Mouse (Mus musculus) ES-Bruce4 (cell line): Measurements from ENCODE around the gene 1700025C18Rik. TPM values are rescaled to one million over a fixed set of nuclear protein-coding genes. Genes with fewer than 3 reads are reported as not detected.

ENCODE experiments used
- H3K27ac ChIP-seq: 2 replicates; pipeline ENCODE4 v1.5.1; 2012; ENCODE audit warnings: low read length, inconsistent platforms; ENCODE audit not compliant: insufficient read depth
- H3K27me3 ChIP-seq: 2 replicates; pipeline ENCODE4 v1.6.1; 2012; ENCODE audit warnings: mild to moderate bottlenecking, low read length, inconsistent platforms; ENCODE audit not compliant: control insufficient read depth, poor library complexity, insufficient read depth, severe bottlenecking
- H3K36me3 ChIP-seq: 2 replicates; pipeline ENCODE4 v1.6.1; 2012; ENCODE audit warnings: inconsistent platforms, mild to moderate bottlenecking, low read length, moderate library complexity; ENCODE audit not compliant: control insufficient read depth, poor library complexity, insufficient read depth, severe bottlenecking
- H3K4me1 ChIP-seq: one replicate; pipeline ENCODE4 v1.8.1; 2011; ENCODE audit warnings: low read length; ENCODE audit not compliant: control insufficient read depth, insufficient read depth
- H3K4me3 ChIP-seq: 2 replicates; pipeline ENCODE4 v1.5.1; 2011; ENCODE audit warnings: low read depth, mild to moderate bottlenecking, low read length
- H3K9ac ChIP-seq: 2 replicates; pipeline ENCODE4 v1.6.1; 2012; ENCODE audit warnings: low read depth, mild to moderate bottlenecking, inconsistent platforms; ENCODE audit not compliant: poor library complexity, severe bottlenecking
- H3K9me3 ChIP-seq: replicated peaks from 2 replicates; pipeline ENCODE4 v1.6.1; 2012; ENCODE audit warnings: mild to moderate bottlenecking, low read length, inconsistent platforms; ENCODE audit not compliant: control insufficient read depth, poor library complexity, insufficient read depth, severe bottlenecking
- CTCF ChIP-seq: IDR thresholded peaks from one replicate; pipeline ENCODE4 v1.8.1; 2011; ENCODE audit warnings: low read depth, low read length
- EP300 ChIP-seq: IDR thresholded peaks from 2 replicates; pipeline ENCODE4 v1.6.1; 2011; ENCODE audit warnings: low read depth, low read length; ENCODE audit not compliant: insufficient read depth
- POLR2A ChIP-seq: IDR thresholded peaks from one replicate; pipeline ENCODE4 v1.8.1; 2011; ENCODE audit warnings: low read length; ENCODE audit not compliant: insufficient read depth
- polyA plus RNA-seq: library from polyadenylated mRNA; stranded (reverse); fragments of >200 nt; gene quantifications from 2 replicates; pipeline ENCODE4 v1.2.4, GENCODE M21; 2011; ENCODE audit warnings: low read depth; ENCODE audit not compliant: missing spikeins, insufficient read depth, insufficient read length

The 1700025C18Rik gene
- polyA plus RNA-seq, 1 experiment: not detected

DNA sequence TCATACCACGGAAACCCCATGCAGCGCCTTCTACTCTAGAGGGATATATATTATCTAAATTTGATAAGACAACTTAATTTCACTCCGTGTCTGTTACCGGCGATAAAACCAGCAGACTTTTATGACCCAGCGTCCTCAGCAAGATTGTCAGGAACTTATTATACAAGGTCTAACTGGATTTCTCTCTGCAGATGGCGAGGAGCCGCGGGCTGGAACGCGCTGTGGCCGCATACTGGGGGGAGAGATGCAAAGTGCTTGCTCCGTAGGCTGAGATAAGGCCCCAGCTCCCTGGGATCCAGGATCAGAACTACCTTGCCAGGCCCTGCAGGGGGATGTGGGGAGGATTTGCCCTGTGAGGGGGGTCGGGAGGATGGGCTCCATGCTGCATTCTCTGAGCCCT is 1.1 kb downstream of the 1700025C18Rik start:
- Histone ChIP-seq H3K36me3 (no peaks in the 10 kb centered on the region), H3K9me3 (no peaks in the 10 kb centered on the region), H3K4me3 (no peak overlapping the region), H3K9ac (no peak overlapping the region), H3K27ac (no peak overlapping the region), H3K27me3 (no peaks in the 10 kb centered on the region), H3K4me1 (no peaks in the 10 kb centered on the region)
- TF ChIP-seq POLR2A (no peak), CTCF (no peak)

DNA sequence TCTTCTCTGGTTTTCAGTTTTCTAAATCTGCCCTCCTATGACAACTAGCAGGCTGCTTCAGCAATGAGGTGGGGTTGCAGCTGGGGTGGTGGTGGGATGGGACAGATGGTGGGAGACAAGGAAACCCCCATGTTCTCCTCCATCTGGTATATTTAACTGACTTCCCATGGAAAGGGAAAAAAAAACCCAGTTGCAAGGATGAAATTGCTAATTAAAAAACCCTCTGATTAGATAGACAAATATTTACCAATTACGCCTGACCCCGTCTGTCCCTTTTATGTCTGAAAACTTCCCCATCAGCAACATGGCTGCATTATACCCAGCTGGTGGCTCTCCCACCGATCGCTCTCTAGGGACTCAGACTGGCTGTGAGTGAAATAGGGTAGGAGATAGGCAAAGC is 3.9 kb downstream of the 1700025C18Rik start:
- Histone ChIP-seq H3K4me3 (no peak overlapping the region), H3K4me1 (no peaks in the 10 kb centered on the region), H3K36me3 (no peaks in the 10 kb centered on the region), H3K9ac (no peak overlapping the region), H3K27me3 (no peaks in the 10 kb centered on the region), H3K27ac (no peak overlapping the region), H3K9me3 (no peaks in the 10 kb centered on the region)
- TF ChIP-seq EP300: no peak
- TF ChIP-seq POLR2A: no peak
- TF ChIP-seq CTCF: no peak

DNA sequence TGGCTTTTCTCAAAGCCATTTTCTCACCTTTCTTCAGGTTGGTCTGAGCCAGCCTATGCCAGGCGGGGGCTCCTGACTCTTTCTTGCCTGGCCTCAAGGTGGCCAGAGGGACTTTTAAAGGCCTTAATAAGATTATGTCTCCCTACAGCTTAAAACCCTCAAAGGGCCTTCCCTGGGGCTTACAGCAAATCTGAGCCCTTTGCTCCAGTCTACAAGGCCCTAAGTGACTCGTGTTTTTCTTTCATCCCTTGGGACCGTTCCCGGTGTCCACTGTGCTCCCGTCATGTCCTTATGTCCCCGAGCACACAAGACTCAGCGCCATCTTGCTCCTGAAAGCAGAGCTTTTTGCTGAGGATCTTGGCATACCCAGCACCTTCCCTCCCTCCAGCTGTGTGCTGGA is 9.3 kb downstream of the 1700025C18Rik start:
- no peaks in the 10 kb centered on the region for H3K4me1 ChIP-seq
- no peaks in the 10 kb centered on the region for H3K9me3 ChIP-seq
- no peaks in the 10 kb centered on the region for H3K27me3 ChIP-seq
- no peak overlapping the region for H3K9ac ChIP-seq
- H3K36me3 ChIP-seq: no peaks in the 10 kb centered on the region
- no peak for TF ChIP-seq POLR2A
- no peak for TF ChIP-seq EP300
- no peak for TF ChIP-seq CTCF
- H3K27ac ChIP-seq: no peak overlapping the region
- H3K4me3 ChIP-seq: no peak overlapping the region

DNA sequence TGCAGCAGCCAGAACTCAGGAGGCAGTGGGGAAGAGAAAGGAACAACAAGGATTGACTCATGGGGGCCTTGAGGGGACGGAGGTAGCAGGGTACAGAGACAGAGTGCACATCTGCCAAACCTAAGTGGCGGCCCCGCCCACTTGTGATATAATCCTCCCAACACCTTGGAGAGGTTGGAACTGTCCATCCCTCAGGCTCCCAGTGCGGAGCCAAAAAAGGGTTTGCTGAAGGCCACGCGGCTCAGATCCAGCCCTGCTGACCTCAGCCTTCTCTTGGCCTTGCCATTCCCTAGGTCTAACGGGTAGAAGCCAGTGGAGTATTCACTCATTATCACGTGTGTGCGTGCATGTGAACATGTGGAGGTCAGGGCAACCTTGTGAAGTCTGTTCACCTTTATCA is 9.9 kb downstream of the 1700025C18Rik start:
- H3K4me3 ChIP-seq: no peak overlapping the region
- no peaks in the 10 kb centered on the region for H3K36me3 ChIP-seq
- H3K27me3 ChIP-seq: no peaks in the 10 kb centered on the region
- TF ChIP-seq EP300 (no peak), CTCF (no peak), POLR2A (no peak)
- H3K9me3 ChIP-seq: no peaks in the 10 kb centered on the region
- no peak overlapping the region for H3K27ac ChIP-seq
- no peaks in the 10 kb centered on the region for H3K4me1 ChIP-seq
- no peak overlapping the region for H3K9ac ChIP-seq

DNA sequence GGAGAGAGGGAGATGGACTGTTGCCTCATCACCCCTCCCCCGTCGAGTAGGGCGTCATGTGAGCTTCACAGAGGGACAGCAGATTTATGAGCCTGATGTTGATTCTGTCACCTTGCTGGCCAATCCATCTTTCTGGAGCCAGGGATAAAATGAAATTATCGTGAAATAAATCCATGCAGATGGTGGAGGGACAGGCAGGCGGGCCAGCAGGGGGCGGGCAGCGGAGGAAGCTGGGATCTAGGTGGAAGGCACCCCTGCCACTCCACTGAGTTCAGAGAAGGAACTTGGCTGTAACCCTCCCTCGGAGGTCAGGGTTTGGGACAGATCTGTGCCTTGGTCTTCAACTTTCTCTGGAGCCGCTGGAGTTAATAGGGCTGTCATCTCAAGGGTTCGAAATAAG is 11.9 kb downstream of the 1700025C18Rik start:
- Histone ChIP-seq H3K4me3 (no peak overlapping the region), H3K27ac (no peak overlapping the region), H3K27me3 (no peaks in the 10 kb centered on the region)

DNA sequence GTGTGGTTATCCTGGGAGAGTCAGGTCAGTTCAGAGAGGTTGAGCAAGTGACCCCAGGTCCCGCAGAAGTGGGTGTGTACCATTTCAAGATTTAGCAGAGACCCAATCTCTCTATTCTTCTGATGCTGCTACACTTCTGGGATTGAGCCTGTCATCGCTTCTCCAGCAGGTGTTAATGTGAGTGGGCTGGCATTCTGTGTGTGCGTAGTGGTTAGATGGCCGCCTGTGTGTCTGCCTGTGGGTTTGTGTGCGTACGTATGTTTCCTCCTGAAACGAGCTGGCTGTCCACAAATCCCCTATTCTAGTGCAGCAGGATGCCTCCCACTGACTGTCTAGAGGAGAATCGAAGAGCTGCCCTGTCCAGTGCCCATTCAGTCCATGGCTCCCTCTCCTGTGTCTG is 12.5 kb downstream of the 1700025C18Rik start:
- H3K9me3 ChIP-seq: no peaks in the 10 kb centered on the region
- no peak overlapping the region for H3K9ac ChIP-seq
- no peaks in the 10 kb centered on the region for H3K27me3 ChIP-seq
- TF ChIP-seq EP300 (no peak), CTCF (no peak), POLR2A (no peak)
- no peak overlapping the region for H3K4me3 ChIP-seq
- no peak overlapping the region for H3K27ac ChIP-seq
- H3K4me1 ChIP-seq: no peaks in the 10 kb centered on the region
- no peaks in the 10 kb centered on the region for H3K36me3 ChIP-seq

More for the DNA sequence above, 11.9 kb downstream of the 1700025C18Rik start:
- TF ChIP-seq CTCF (peak; percentile 19), EP300 (no peak)
- Histone ChIP-seq H3K9me3 (no peaks in the 10 kb centered on the region), H3K4me1 (no peaks in the 10 kb centered on the region), H3K36me3 (no peaks in the 10 kb centered on the region), H3K9ac (no peak overlapping the region)
